Mouse (Mus musculus): ENCODE data around the gene Zfp827. TPM values are rescaled to one million over a fixed set of nuclear protein-coding genes. Genes with fewer than 3 reads are reported as not detected.

Zfp827 gene
- total RNA-seq, 2 experiments from 2014 or later: 18.4 to 20.2 TPM

Other genes with a start within 250 kb of the Zfp827 start
- gene Lsm6, start 207.3 kb upstream of the Zfp827 start, total RNA-seq (2021): 10 to 100 TPM; 54.3 to 60.5 TPM
- not detected for gene 1700011L22Rik, start 220.1 kb downstream of the Zfp827 start, total RNA-seq (2021)